Mouse (Mus musculus): ENCODE measurements at regions not wholly inside any gene's neighbourhood (a gene's known extent, or its start where the extent isn't known, plus 50 kb on each side); places are given as distances from the start of the nearest gene placed in this dataset.

DNA sequence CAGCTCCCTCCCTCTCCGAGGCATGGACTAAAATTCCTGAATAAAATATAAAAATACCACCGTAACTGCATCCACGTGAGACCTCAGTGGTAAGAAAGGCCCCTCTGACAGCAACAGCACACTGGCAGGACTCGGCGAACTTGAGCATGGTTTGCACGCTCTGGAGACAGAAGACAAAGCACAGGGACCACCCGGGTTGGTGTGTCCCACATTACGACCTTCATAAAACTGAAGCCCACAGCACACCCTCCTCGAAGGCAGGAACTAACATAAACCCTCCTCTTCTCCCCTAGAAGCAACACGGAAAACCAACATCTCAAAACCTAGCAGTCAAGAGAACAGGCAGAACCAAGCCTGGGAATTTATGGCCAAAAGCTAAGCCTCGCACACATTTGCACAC, 101.7 kb upstream of the Hnrnpa3 start:
- intact Hi-C loops (cut with DNase I) = no loop called here

- intact Hi-C loops (cut with DNase I) = no loop called here
These were observed 99.1 kb upstream of the Hnrnpa3 start for GRCm38 (mm10) chr2:75559920-75560319.

- intact Hi-C loops (cut with DNase I) = no loop called here
These were observed 95.7 kb upstream of the Hnrnpa3 start for GRCm38 (mm10) chr2:75563253-75563913.

GRCm38 (mm10) chr2:75564809-75565208, 94.3 kb upstream of the Hnrnpa3 start:
- intact Hi-C loops (cut with DNase I) = no loop called here

GRCm38 (mm10) chr2:75567131-75567530, 91.9 kb upstream of the Hnrnpa3 start:
- intact Hi-C loops (cut with DNase I) = no loop called here

- intact Hi-C loops (cut with DNase I) = no loop called here
These were observed 89.3 kb upstream of the Hnrnpa3 start for GRCm38 (mm10) chr2:75569756-75570155.

- intact Hi-C loops (cut with DNase I) = no loop called here
These were observed 88.8 kb upstream of the Hnrnpa3 start for GRCm38 (mm10) chr2:75570246-75570645.

- intact Hi-C loops (cut with DNase I) = loop anchor here (5.0 kb wide), 1 partner anchor 883 kb away; the partner anchor contains the start of gene Hoxd8
These were observed 74.1 kb upstream of the Hnrnpa3 start for GRCm38 (mm10) chr2:75584975-75585374.

DNA sequence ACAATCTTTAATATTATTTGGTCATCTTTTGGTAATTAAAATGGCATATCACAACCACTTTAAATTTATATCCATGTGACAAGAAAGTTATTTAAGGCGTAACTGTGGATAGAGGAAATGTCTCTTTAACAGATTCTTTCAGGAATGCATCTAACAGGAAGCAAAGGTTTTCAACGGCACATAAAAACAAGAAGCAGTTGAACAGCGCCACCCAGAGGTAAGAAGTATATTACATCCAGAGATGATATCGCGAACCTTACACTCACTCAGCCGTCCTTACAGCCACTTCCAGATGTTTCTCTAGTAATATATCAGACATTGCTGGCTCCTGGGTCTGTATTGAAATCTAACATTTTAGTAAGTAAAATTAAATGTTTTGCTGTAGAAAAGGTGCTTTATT, 70.5 kb upstream of the Hnrnpa3 start:
- intact Hi-C loops (cut with DNase I) = loop anchor here (5.0 kb wide), 1 partner anchor 886 kb away; the partner anchor contains the start of gene Hoxd8

GRCm38 (mm10) chr2:75589452-75589851, 69.6 kb upstream of the Hnrnpa3 start:
- intact Hi-C loops (cut with DNase I) = loop anchor here (5.0 kb wide), 1 partner anchor 887 kb away; the partner anchor contains the start of gene Hoxd8

DNA sequence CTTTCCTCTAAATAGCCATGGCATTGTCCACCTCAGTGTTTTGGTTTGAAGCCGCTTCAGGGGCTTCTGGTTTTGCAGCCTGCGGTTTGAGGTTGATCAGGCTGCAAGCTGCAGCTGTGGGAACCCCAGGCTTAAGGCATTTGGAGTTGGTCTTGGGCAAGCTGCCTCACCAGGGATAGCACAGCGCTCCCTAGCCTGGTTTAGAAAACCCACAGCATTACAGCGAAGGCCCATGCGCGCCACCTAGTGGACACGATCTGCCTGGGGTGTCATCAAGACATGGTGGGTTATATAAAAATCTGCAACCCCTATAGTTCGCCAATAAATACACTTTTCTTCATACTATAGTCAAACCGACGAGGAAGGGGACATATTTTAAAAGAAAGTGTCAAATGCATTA, 68.9 kb upstream of the Hnrnpa3 start:
- intact Hi-C loops (cut with DNase I) = loop anchor here (2.0 to 10.0 kb wide), 3 partner anchors 273 to 475 kb away; no protein-coding TSS in a partner anchor

DNA sequence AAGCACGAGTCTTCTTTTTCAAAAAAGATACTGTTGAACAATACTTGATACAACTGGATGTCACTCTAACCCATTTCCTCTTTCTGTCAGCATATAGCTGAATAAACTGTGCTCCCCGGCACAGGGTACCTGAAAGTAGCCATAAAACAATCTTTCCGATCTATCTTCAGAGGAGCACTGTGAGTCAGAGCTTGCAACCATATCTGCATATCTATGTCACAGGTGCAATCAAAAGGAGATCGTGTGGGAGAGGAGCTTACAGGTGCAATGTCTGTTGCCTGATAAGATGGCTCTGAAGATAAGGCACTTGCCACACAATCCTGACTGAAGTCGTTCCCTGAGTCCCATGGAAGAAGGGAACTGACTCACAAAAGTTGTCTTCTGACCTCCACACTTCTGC, 58.5 kb upstream of the Hnrnpa3 start:
- intact Hi-C loops (cut with DNase I) = no loop called here

DNA sequence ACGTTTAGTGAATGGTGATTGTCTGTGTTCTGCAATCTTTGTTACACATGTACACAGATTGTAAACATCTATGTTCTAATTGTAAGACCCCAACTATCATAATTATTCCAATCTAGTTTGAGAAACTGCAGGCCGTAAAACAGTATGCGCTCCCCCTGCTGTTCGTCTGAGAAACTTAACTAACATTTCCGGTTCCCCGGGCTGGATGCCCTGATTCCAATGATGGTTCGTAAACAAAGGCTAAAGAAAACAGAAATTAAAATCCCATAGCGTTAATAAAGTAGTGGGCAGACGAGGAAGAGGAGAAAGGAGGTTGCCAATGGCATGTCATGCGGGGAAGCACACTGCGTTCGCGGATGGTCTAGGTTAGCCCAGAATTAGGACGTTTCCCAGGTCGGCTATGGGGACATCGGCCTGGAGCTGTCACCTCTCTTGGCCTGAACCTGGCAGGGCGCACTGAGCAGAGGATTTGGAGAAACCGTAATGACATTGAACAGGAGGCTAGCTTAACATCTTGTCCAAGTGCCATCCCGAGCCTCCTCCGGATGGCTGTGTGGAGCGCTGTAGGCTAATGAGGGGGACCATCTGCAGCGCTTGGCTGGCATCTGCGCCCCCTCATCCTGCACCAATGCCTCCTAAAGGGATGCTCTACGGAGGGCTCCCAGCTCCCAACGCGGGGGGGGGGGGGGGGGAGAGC, 55.7 kb upstream of the Hnrnpa3 start:
- intact Hi-C loops (cut with DNase I) = no loop called here

DNA sequence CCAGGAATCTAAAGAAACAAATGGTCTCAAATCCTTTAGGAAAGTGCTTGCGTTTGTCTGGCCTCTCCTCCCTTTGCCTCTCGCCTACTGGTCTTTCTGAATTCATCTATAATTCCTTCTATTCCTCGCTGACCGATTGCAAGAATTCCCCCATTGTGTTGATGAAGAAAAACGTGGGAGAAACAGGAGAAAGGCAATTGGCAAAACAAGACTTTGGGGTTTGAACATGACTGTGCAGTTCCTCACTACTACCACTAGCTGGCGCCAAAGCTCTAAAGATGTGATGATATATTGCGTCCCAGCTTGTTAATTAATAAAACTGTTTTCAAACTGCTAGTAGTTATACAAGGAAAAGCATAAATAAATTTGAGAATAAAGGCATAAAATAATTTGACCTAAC, 53.4 kb upstream of the Hnrnpa3 start:
- intact Hi-C loops (cut with DNase I) = loop anchor here (2.0 to 5.0 kb wide), 6 partner anchors 52 to 357 kb away; partner anchors contain the start of gene Hnrnpa3

GRCm38 (mm10) chr2:75607010-75607915, 51.8 kb upstream of the Hnrnpa3 start:
- intact Hi-C loops (cut with DNase I) = loop anchor here (2.0 to 5.0 kb wide), 4 partner anchors 50 to 355 kb away; partner anchors contain the start of gene Hnrnpa3

DNA sequence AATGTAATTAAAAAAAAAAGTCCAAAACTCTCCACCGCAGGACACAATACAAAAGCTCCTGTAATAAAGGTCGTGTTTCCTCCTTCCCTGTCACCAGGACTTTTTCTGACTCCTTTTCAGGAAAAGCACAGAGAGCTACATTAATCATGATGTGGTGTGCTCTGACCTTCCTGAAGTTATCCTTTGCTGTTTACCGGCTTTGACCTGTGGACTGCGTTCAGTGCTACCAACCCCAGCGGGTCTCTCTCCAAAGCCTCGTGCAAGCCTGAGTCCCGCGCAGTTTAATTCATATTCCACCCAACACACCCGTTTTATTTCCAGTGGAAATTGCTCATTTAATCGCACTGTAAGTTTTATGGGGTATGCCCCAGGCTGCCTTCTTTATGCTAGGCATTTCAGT, 51.1 kb upstream of the Hnrnpa3 start:
- intact Hi-C loops (cut with DNase I) = loop anchor here (2.0 to 5.0 kb wide), 4 partner anchors 49 to 354 kb away; partner anchors contain the start of gene Hnrnpa3

DNA sequence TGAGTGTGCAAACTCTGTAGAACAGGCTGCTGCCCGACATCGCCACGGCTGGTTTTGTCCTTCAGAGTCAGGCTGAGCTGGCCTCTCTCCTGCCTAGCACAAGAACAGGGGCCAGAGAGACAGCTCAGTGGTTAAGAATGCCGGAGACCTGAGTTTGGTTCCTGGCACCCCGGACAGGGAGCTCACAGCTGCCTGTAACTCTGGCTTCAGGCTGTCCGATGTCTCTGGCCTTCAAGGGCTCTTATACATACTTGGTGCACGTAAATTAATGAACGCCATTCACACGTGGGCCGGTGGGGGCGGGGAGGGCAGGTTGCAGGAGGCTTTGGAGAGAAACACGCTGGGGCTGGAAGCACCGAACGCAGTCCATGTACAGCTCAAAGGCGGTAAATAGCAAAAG, 50.6 kb upstream of the Hnrnpa3 start:
- intact Hi-C loops (cut with DNase I) = loop anchor here (5.0 kb wide), 3 partner anchors 49 to 354 kb away; partner anchors contain the start of gene Hnrnpa3

DNA sequence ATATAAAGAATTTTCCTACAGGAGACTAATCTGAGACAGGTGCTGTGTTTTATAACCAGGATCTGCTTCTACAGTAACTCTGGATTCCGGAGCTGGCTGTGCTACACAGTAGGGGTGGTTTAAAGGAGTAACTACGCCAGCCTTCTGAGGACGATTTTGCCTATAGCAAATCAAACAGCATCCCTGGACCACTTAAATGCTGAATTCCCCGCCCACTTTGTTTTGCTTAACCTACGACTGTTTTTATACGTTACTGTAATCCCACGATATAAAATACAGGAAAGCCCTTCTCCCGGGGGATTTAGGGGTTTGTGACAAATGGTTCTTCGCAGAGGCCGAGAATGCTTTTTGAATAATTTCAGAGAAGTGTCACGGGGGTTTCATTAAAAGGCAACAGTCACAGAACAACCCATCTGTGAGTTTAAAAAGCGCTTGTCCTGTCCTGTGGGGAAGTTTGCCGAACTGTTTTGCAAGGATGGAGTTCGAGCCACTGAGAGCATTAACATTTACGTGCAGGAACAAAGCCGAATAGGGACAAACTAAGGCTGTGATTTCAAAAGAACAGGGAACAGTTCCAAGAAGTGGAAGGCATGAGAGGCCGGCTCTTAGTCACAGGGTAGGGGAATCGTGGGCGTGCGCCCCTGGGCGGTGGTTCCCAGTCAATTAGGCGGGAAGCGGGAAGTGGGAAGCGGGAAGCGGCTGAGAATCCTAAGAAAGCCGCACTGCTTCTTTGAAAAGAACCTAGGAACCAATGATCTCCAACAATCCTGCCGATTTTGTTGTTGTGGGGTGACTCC, 49.7 kb upstream of the Hnrnpa3 start:
- intact Hi-C loops (cut with DNase I) = loop anchor here (5.0 kb wide), 3 partner anchors 48 to 353 kb away; partner anchors contain the start of gene Hnrnpa3
